Mouse (Mus musculus): ENCODE measurements at regions not wholly inside any gene's neighbourhood (a gene's known extent, or its start where the extent isn't known, plus 50 kb on each side); places are given as distances from the start of the nearest gene placed in this dataset.
A peak's percentile ranks its signal among the peaks of the same experiment; 100 is the strongest.

GRCm38 (mm10) chr2:56959695-56960094 lies 164.1 kb downstream of the Nr4a2 start:
- no peak overlapping the region for H3K9ac ChIP-seq (replicated peaks; ENCODE audit: low read length)
- no peaks in the 10 kb centered on the region for H3K9me3 ChIP-seq (replicated peaks; ENCODE audit: control insufficient read depth, low read length)
- ATAC-seq (replicated peaks; ENCODE audit: insufficient number of reproducible peaks, low FRiP score, low TSS enrichment, low read depth) (no peak), DNase-seq (ENCODE audit: low spot score) (no peak)
- H3K4me3 ChIP-seq (ENCODE audit: low read depth, low read length), result no peak overlapping the region
- H3K4me2 ChIP-seq (ENCODE audit: low read depth, low read length), result no peak overlapping the region
- no peaks in the 10 kb centered on the region for H3K4me1 ChIP-seq (ENCODE audit: control insufficient read depth, insufficient read depth, low read length)
- WGBS, result 67% methylated on average over 4 of the region's 4 CpGs
- no peaks in the 10 kb centered on the region for H3K27me3 ChIP-seq (ENCODE audit: control insufficient read depth, insufficient read depth, low read length)
- H3K27ac ChIP-seq (replicated peaks; ENCODE audit: low read depth, low read length), result no peak overlapping the region
- no peaks in the 10 kb centered on the region for H3K36me3 ChIP-seq (replicated peaks; ENCODE audit: control insufficient read depth, insufficient read depth, low read depth, low read length)

GRCm38 (mm10) chr2:56953337-56953736 lies 170.5 kb downstream of the Nr4a2 start:
- Histone ChIP-seq H3K36me3 (replicated peaks; ENCODE audit: control insufficient read depth, insufficient read depth, low read depth, low read length) (no peaks in the 10 kb centered on the region), H3K27ac (replicated peaks; ENCODE audit: low read depth, low read length) (no peak overlapping the region), H3K4me1 (ENCODE audit: control insufficient read depth, insufficient read depth, low read length) (no peaks in the 10 kb centered on the region), H3K9ac (replicated peaks; ENCODE audit: low read length) (no peak overlapping the region), H3K4me3 (ENCODE audit: low read depth, low read length) (no peak overlapping the region), H3K27me3 (ENCODE audit: control insufficient read depth, insufficient read depth, low read length) (no peaks in the 10 kb centered on the region), H3K4me2 (ENCODE audit: low read depth, low read length) (no peak overlapping the region), H3K9me3 (replicated peaks; ENCODE audit: control insufficient read depth, low read length) (no peaks in the 10 kb centered on the region)
- no peak for DNase-seq (ENCODE audit: low spot score)
- ATAC-seq (replicated peaks; ENCODE audit: insufficient number of reproducible peaks, low FRiP score, low TSS enrichment, low read depth), result no peak
- 71% methylated on average over 8 of the region's 8 CpGs for WGBS

GRCm38 (mm10) chr2:56912531-56912930 lies 211.3 kb downstream of the Nr4a2 start:
- Histone ChIP-seq H3K27ac (replicated peaks; ENCODE audit: low read depth, low read length) (no peak overlapping the region), H3K4me2 (ENCODE audit: low read depth, low read length) (no peak overlapping the region), H3K4me1 (ENCODE audit: control insufficient read depth, insufficient read depth, low read length) (no peaks in the 10 kb centered on the region), H3K4me3 (ENCODE audit: low read depth, low read length) (no peak overlapping the region), H3K27me3 (ENCODE audit: control insufficient read depth, insufficient read depth, low read length) (no peaks in the 10 kb centered on the region), H3K9me3 (replicated peaks; ENCODE audit: control insufficient read depth, low read length) (no peaks in the 10 kb centered on the region), H3K9ac (replicated peaks; ENCODE audit: low read length) (no peak overlapping the region), H3K36me3 (replicated peaks; ENCODE audit: control insufficient read depth, insufficient read depth, low read depth, low read length) (no peaks in the 10 kb centered on the region)
- DNase-seq (ENCODE audit: low spot score), result no peak
- 93% methylated on average over 5 of the region's 5 CpGs for WGBS
- ATAC-seq (replicated peaks; ENCODE audit: insufficient number of reproducible peaks, low FRiP score, low TSS enrichment, low read depth), result no peak

- ATAC-seq (replicated peaks; ENCODE audit: insufficient number of reproducible peaks, low FRiP score, low TSS enrichment, low read depth) (no peak), DNase-seq (ENCODE audit: low spot score) (no peak)
- Histone ChIP-seq H3K4me2 (ENCODE audit: low read depth, low read length) (no peak overlapping the region), H3K9ac (replicated peaks; ENCODE audit: low read length) (no peak overlapping the region), H3K27ac (replicated peaks; ENCODE audit: low read depth, low read length) (no peak overlapping the region), H3K27me3 (ENCODE audit: control insufficient read depth, insufficient read depth, low read length) (no peaks in the 10 kb centered on the region), H3K9me3 (replicated peaks; ENCODE audit: control insufficient read depth, low read length) (no peaks in the 10 kb centered on the region), H3K4me3 (ENCODE audit: low read depth, low read length) (no peak overlapping the region), H3K4me1 (ENCODE audit: control insufficient read depth, insufficient read depth, low read length) (no peaks in the 10 kb centered on the region), H3K36me3 (replicated peaks; ENCODE audit: control insufficient read depth, insufficient read depth, low read depth, low read length) (no peaks in the 10 kb centered on the region)
- 80% methylated on average over 2 of the region's 2 CpGs for WGBS
Observed at GRCm38 (mm10) chr2:56909096-56909865, 214.5 kb downstream of the Nr4a2 start.

- H3K27me3 ChIP-seq (ENCODE audit: control insufficient read depth, insufficient read depth, low read length), result no peaks in the 10 kb centered on the region
- no peak overlapping the region for H3K4me2 ChIP-seq (ENCODE audit: low read depth, low read length)
- no peak overlapping the region for H3K27ac ChIP-seq (replicated peaks; ENCODE audit: low read depth, low read length)
- ATAC-seq (replicated peaks; ENCODE audit: insufficient number of reproducible peaks, low FRiP score, low TSS enrichment, low read depth), result no peak
- H3K4me3 ChIP-seq (ENCODE audit: low read depth, low read length), result no peak overlapping the region
- no peak overlapping the region for H3K9ac ChIP-seq (replicated peaks; ENCODE audit: low read length)
- H3K4me1 ChIP-seq (ENCODE audit: control insufficient read depth, insufficient read depth, low read length), result no peaks in the 10 kb centered on the region
- H3K36me3 ChIP-seq (replicated peaks; ENCODE audit: control insufficient read depth, insufficient read depth, low read depth, low read length), result no peaks in the 10 kb centered on the region
- WGBS, result 31% methylated on average over 3 of the region's 3 CpGs
- peak; percentile 65 for DNase-seq (ENCODE audit: low spot score)
- H3K9me3 ChIP-seq (replicated peaks; ENCODE audit: control insufficient read depth, low read length), result no peaks in the 10 kb centered on the region
Observed at GRCm38 (mm10) chr2:56885181-56885580, 238.6 kb downstream of the Nr4a2 start.

GRCm38 (mm10) chr2:56860776-56861175 lies 263.0 kb downstream of the Nr4a2 start:
- Histone ChIP-seq H3K4me3 (ENCODE audit: low read depth, low read length) (no peak overlapping the region), H3K4me2 (ENCODE audit: low read depth, low read length) (no peak overlapping the region), H3K9ac (replicated peaks; ENCODE audit: low read length) (no peak overlapping the region), H3K36me3 (replicated peaks; ENCODE audit: control insufficient read depth, insufficient read depth, low read depth, low read length) (no peaks in the 10 kb centered on the region), H3K4me1 (ENCODE audit: control insufficient read depth, insufficient read depth, low read length) (no peaks in the 10 kb centered on the region), H3K27me3 (ENCODE audit: control insufficient read depth, insufficient read depth, low read length) (no peaks in the 10 kb centered on the region), H3K27ac (replicated peaks; ENCODE audit: low read depth, low read length) (no peak overlapping the region), H3K9me3 (replicated peaks; ENCODE audit: control insufficient read depth, low read length) (no peaks in the 10 kb centered on the region)
- ATAC-seq (replicated peaks; ENCODE audit: insufficient number of reproducible peaks, low FRiP score, low TSS enrichment, low read depth) (no peak), DNase-seq (ENCODE audit: low spot score) (no peak)
- 15% methylated on average over 2 of the region's 2 CpGs for WGBS

GRCm38 (mm10) chr2:56820551-56820950 lies 303.3 kb downstream of the Nr4a2 start:
- no peaks in the 10 kb centered on the region for H3K27me3 ChIP-seq (ENCODE audit: control insufficient read depth, insufficient read depth, low read length)
- no peak overlapping the region for H3K4me2 ChIP-seq (ENCODE audit: low read depth, low read length)
- H3K9me3 ChIP-seq (replicated peaks; ENCODE audit: control insufficient read depth, low read length), result no peaks in the 10 kb centered on the region
- DNase-seq (ENCODE audit: low spot score), result no peak
- H3K4me1 ChIP-seq (ENCODE audit: control insufficient read depth, insufficient read depth, low read length), result no peaks in the 10 kb centered on the region
- ATAC-seq (replicated peaks; ENCODE audit: insufficient number of reproducible peaks, low FRiP score, low TSS enrichment, low read depth), result no peak
- H3K9ac ChIP-seq (replicated peaks; ENCODE audit: low read length), result no peak overlapping the region
- 52% methylated on average over 4 of the region's 4 CpGs for WGBS
- H3K27ac ChIP-seq (replicated peaks; ENCODE audit: low read depth, low read length), result no peak overlapping the region
- no peaks in the 10 kb centered on the region for H3K36me3 ChIP-seq (replicated peaks; ENCODE audit: control insufficient read depth, insufficient read depth, low read depth, low read length)
- no peak overlapping the region for H3K4me3 ChIP-seq (ENCODE audit: low read depth, low read length)

- Histone ChIP-seq H3K27me3 (ENCODE audit: control insufficient read depth, insufficient read depth, low read length) (no peaks in the 10 kb centered on the region), H3K4me1 (ENCODE audit: control insufficient read depth, insufficient read depth, low read length) (no peaks in the 10 kb centered on the region), H3K4me3 (ENCODE audit: low read depth, low read length) (no peak overlapping the region), H3K9me3 (replicated peaks; ENCODE audit: control insufficient read depth, low read length) (no peaks in the 10 kb centered on the region), H3K4me2 (ENCODE audit: low read depth, low read length) (no peak overlapping the region), H3K27ac (replicated peaks; ENCODE audit: low read depth, low read length) (no peak overlapping the region), H3K36me3 (replicated peaks; ENCODE audit: control insufficient read depth, insufficient read depth, low read depth, low read length) (no peaks in the 10 kb centered on the region), H3K9ac (replicated peaks; ENCODE audit: low read length) (no peak overlapping the region)
- ATAC-seq (replicated peaks; ENCODE audit: insufficient number of reproducible peaks, low FRiP score, low TSS enrichment, low read depth) (no peak), DNase-seq (ENCODE audit: low spot score) (no peak)
- WGBS, result 79% methylated on average over 2 of the region's 2 CpGs
Observed at GRCm38 (mm10) chr2:56784808-56785207, 339.0 kb downstream of the Nr4a2 start.
